Mouse (Mus musculus) heart, adult 9 months (tissue): ENCODE measurements around the gene Usp30.

ENCODE experiments used
- DNase-seq, 2 experiments: peaks; one replicate each; pipeline ENCODE4 v3.0.0; 2022; ENCODE audit warnings: low spot score in 2 of 2

The Usp30 gene

GRCm38 (mm10) chr5:114066601-114067000 lies 1.3 kb downstream of the Usp30 start:
- DNase-seq: no peak

GRCm38 (mm10) chr5:114067543-114067942 lies 2.3 kb downstream of the Usp30 start:
- no peak for DNase-seq

DNA sequence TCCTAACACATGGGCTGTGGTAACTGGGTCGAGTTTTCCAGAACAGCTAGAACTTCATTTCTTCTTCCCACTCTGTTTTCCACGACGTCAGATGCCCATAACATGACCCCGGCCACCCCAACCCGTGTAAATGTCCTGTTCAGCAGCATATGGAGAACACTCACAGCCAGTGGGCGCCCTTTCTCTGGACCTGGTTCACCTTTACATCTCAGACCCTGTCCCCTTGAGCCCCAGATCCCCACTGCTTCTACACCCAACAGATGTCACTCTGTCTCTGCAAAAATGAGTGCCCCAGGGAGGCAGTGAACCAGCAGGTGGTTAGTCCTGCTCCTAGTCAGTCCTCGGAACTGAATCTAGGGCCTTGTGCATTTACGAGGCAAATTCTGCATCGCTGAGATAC lies 2.7 kb downstream of the Usp30 start:
- no peak for DNase-seq

- DNase-seq: no peak
Measured at GRCm38 (mm10) chr5:114070858-114071257, 5.6 kb downstream of the Usp30 start.

DNA sequence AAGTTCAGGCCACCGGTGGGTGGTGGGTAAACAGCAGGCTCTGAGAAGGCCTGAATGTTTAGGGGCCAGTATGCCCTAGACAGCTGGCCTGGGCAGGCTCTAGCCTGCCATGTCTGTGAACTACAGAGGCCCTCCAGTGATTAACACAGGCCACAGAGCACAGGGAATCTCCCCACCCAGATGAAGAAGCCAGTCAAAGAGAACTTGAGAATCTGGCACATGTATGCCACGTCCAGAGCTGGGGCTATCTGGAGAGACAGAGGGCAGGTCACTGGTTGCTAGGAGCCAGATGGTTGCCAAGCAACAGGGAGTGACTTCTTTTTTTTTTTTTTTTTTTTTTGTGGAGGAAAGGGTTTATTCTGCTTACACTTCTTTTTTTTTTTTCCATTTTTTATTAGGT lies 7.0 kb downstream of the Usp30 start:
- DNase-seq: no peak

GRCm38 (mm10) chr5:114077009-114077408 lies 11.7 kb downstream of the Usp30 start:
- no peak for DNase-seq

DNA sequence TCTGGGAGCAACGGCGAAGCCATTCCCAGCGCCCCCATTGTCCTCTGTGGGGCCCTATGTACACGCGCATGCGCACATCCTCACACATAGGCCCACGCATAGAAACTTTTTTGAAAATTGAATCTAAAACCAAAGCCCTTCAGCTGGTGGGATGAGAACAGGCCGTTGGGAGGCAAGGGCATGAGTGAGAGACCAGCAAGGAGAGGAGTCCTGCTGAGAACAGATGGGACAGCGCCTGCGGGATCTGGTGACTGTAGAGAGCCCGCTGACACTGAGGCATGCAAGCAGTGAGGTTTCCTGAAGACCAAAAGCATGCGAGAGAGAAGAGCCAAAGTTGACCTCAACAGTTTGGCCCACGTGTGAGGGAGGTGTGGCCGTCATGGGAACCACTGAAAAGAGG lies 20.2 kb downstream of the Usp30 start:
- no peak for DNase-seq

DNA sequence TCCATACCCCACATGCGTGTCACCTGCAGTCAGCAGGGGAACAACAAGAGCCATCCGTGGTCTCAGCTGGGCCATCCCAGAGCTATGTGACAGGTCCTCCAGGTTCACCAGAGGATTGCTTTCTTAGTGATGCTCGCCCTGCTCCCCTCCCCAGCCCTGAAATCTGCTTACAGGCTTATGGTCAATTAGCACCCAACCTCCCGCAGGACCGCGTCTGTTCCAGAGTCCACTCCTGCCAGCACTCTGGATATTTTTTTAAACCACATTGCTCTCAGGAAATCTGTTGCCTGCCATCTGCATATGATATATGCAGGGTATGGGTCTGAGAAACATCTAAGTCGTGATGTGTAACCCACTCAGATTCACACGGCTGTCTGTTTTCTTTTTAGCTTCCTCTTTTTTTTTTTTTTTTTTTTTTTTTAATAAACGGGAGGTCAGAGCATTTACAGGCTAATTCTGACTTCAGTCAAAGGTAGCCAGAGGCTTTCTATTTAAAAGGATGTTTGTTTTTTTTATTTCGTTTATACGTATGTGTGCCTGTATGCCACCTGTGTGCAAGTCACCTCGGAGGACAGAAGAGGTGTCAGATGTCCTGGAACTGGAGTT lies 22.7 kb downstream of the Usp30 start:
- no peak for DNase-seq

GRCm38 (mm10) chr5:114090421-114091013 lies 25.3 kb downstream of the Usp30 start:
- no peak for DNase-seq

GRCm38 (mm10) chr5:114091057-114091807 lies 26.0 kb downstream of the Usp30 start, which contains the start of gene Svop:
TSS of gene Svop (minus strand) at chr5:114091570.
- peak; percentile 14 to 16 for DNase-seq

DNA sequence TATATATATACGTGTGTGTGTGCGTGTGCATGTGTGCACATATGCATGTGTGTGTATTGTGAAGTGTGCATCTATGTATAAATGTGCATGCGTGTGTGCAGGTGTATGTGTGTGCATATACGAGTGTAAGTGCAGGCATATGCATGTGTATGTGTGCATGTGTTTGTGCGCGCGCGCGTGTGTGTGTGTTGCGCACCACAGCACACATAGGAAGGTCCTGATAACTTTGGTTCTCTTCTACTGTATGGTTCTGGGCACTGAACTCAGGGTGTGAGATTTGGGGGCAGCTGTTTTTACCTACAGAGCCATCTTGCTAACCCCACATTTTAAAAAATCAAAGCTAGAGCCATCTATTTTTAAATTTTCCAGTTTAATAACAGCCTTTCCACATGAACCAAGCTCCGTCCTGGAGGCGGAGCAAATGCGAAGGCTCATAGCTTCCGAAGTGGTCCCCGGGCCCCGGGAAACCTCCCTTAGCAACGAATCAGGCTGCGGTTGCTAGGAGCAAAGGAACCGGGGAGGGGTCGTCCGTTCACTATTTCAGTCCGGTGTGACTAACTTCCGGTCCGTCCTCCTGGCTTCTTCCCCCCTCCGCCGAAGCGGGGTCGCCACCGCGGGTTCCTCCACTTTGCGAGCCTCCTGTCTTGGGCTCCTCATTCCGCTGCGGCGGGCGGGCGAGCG lies 34.6 kb downstream of the Usp30 start:
- DNase-seq: peak; percentile 89

DNA sequence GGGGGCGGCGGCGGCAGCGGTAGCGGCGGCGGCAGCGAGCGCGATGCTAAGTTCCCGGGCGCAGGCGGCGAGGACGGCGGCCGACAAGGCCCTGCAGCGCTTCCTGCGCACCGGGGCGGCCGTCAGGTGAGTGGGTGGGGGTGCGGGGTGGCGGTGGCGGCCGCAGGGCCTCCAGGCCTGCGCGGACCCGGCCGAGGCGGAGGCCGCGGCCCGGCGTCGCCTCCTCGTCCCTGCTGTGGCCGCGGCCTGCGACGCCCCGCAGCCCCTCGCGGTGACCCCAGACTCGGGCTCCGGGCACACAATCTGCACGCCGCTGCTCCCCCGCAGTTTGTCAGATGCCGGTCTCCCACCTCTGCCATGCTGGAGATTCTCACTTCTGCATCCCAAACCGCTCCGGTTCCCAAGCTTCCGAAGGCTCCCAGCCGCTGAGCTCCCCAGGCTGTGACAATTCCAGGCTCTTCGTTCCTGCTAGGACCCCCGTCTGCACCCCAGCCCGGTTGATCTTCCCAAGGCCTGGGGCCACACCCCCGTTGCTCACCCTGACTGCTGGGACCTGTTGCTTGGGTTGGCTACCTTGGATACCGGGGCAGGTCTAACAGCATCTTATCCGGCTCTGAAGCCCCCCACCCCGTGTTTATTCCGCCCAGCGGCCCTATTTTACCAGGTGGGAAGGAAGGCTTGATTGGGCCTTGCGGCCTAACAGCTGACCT lies 35.3 kb downstream of the Usp30 start:
- DNase-seq: no peak

DNA sequence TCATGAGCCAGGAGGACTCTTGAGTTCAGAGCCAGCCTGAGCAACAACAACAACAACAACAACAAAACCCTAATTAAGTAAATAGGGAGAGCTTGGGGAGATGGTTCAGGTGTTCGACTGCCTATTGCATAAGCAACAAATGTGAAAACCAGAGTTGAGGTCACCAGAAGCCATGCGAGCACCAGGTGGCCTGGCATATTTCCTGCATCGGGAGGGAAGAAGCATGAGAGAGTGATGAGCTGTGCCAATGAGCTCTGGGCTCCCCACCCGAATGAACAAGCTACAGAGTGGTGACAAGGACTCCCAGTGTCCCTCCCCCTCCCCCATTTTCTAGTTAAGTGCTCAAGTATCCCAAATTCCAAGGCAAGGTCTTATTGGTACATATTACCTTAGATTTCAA lies 36.6 kb downstream of the Usp30 start:
- DNase-seq: no peak

- DNase-seq: no peak
Measured at GRCm38 (mm10) chr5:114102807-114103206, 37.5 kb downstream of the Usp30 start.

DNA sequence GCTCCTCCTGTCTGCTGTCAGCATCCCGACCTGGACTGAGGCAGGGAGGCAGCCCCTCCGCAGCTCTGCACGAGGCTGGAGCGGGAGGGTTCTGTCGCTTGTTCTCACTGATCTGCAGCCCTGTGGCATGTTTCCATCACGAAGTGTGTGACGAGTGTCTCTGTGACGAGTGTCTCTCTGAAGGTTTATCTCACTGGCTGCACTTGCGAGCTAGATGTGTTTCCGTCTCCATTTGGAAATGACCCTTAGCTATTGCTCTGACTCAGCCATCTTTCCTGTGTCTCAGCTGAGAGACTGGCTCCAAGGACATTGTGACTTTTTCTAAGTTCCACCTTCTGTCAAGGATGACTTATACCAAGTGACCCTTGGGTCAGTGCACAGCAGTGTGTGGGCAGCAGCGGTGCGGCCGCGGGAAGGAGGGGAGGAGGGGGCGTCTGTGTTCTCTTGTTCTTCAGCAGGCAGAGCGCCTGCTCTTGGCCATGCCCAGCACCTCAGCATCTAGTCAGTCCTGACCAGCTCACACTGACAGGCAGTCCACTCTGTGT lies 41.2 kb downstream of the Usp30 start:
- no peak for DNase-seq

GRCm38 (mm10) chr5:114113334-114113733 lies 48.1 kb downstream of the Usp30 start:
- no peak for DNase-seq

GRCm38 (mm10) chr5:114115030-114115429 lies 49.8 kb downstream of the Usp30 start:
- no peak for DNase-seq

- DNase-seq: no peak
Measured at GRCm38 (mm10) chr5:114116586-114116985, 51.3 kb downstream of the Usp30 start.

DNA sequence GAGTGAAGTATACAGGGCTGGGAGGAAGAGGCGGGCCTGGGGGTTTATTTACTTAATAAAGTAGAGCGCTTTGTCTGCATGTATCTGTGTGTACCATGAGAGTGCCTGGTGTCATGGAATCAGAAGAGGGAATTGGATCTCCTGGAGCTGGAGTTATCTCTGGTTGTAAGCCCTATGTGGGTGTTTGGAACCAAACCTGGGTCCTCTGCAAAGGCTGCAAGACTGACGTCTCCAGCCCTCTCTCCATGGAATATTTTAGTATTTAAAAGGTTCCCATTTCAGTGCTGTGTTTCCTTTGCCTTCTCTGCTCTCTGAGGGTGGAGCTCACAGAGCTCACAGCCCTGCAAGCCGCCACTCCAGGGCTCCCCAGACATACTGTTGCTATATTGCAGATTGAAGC lies 54.5 kb downstream of the Usp30 start:
- DNase-seq: no peak

DNA sequence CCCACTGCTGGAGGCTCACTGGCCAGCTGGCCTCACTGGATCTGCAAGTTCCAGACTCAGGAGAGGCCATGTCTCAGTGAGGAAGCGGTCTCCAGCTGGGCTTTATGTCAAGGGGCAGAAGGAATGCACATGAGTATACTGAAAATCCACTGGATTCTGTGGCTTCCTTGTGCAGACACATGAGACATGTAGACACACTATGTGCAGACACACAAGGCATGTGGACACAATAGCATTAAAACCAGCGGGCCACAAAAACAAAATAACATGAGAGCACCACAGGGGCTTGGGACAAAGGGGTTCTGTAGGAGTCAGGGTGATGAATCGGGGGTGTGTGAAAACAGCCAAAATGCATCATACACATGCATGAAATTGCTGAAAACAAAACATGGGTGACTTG lies 60.7 kb downstream of the Usp30 start:
- DNase-seq: no peak

GRCm38 (mm10) chr5:114126499-114127244 lies 61.4 kb downstream of the Usp30 start:
- no peak for DNase-seq
